In the genomic region with DNA sequence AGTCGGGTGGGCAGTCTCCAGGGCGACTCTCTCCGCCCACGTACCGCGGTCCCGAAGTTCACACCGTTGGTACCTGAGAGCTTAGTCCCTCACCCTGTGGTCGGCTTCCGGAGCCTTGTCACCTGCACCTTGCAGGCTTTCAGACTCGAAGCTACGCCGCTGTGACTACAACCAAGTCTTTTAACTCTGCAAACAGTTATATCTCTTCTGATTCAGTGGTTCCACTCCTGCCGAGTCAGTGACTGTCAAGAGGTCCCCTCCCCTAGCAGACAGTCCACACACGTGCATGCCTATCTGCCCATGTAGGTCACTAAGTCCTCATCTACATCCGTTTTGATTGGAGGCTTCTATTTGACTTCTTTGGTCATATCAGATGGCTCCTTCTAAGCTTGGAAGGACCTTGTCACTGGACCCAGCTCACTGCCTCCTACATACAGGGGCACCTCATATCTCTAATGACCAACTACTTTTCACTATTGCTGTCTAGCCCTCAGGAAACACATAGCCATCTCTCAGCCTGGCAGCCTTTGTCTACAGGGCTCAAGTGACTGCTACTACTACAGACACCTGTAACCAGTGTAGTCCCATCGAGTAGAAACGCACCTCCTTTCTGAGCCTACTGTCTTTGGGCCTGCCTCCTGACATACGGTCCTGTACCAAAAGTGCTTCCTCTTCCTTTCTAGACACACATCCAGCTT, we compare ENCODE assay signal across 8 mouse cellular contexts. TPM values are rescaled to one million over a fixed set of nuclear protein-coding genes. Genes with fewer than 3 reads are reported as not detected.
A peak's percentile ranks its signal among the peaks of the same experiment; 100 is the strongest.
DNase-seq lines count a peak whose midpoint lies in the region; ATAC-seq and TF ChIP-seq lines count a peak whose summit lies in the region.

No protein-coding gene starts in this region.

- no peaks in the 10 kb centered on the region for H3K27me3 ChIP-seq in cerebellum, adult 2 months (ENCODE audit: control insufficient read depth, insufficient read depth, low read length)
- H3K27me3 ChIP-seq in forebrain, embryonic 16.5 days (replicated peaks; ENCODE audit: control insufficient read depth, insufficient read depth, low read length), result no peaks in the 10 kb centered on the region
- H3K27me3 ChIP-seq in liver, embryonic 16.5 days (ENCODE audit: control insufficient read depth, insufficient read depth, low read depth, low read length), result no peaks in the 10 kb centered on the region

- H3K36me3 ChIP-seq in forebrain, embryonic 16.5 days (ENCODE audit: control insufficient read depth, insufficient read depth), result peaks cover 12% of the 10 kb centered on the region; the same call in 1 of the 2 replicates
- H3K36me3 ChIP-seq in liver, embryonic 16.5 days (ENCODE audit: control insufficient read depth, insufficient read depth), result peaks cover 7% of the 10 kb centered on the region

- H3K9ac ChIP-seq in forebrain, embryonic 16.5 days (replicated peaks; ENCODE audit: low read depth, low read length), result peak overlapping the region; percentile 85
- peak overlapping the region; percentile 83 for H3K9ac ChIP-seq in liver, embryonic 16.5 days (ENCODE audit: low read depth, low read length)

- peaks cover 5% of the 10 kb centered on the region for H3K4me1 ChIP-seq in cerebellum, adult 2 months (ENCODE audit: control insufficient read depth, insufficient read depth, low read length)
- peaks cover 26% of the 10 kb centered on the region for H3K4me1 ChIP-seq in forebrain, embryonic 16.5 days (replicated peaks; ENCODE audit: control insufficient read depth, insufficient read depth, low read length)
- peaks cover 29% of the 10 kb centered on the region for H3K4me1 ChIP-seq in liver, embryonic 16.5 days (ENCODE audit: control insufficient read depth, low read depth, low read length)

- DNase-seq in cerebellum, adult 2 months, result no peak
- DNase-seq in cerebellum, adult 11-12 months, result no peak
- no peak for DNase-seq in urinary bladder, postnatal 25 days (ENCODE audit: low spot score)
- DNase-seq in kidney, adult 9 months, result no peak

- peak; percentile 51 for ATAC-seq in CD4-positive, CD25-positive, alpha-beta regulatory T cell, adult 4 months
- ATAC-seq in forebrain, embryonic 16.5 days, result no peak
- ATAC-seq in liver, embryonic 16.5 days (ENCODE audit: low read depth), result peak; percentile 23
- no peak; the same call in 1 of the 2 replicates for ATAC-seq in monocyte, adult 5-6 weeks (replicated peaks; ENCODE audit: insufficient number of reproducible peaks, low FRiP score, low TSS enrichment, poor library complexity, severe bottlenecking)

- TF ChIP-seq CTCF in cerebellum, adult 2 months (IDR thresholded peaks at IDR 0.05; ENCODE audit: borderline replicate concordance, insufficient read depth, low read depth, low read length), result no peak

- peak overlapping the region; percentile 83 for H3K4me3 ChIP-seq in cerebellum, adult 2 months (replicated peaks; ENCODE audit: insufficient read depth, low read depth, low read length)
- peak overlapping the region; percentile 77 for H3K4me3 ChIP-seq in forebrain, embryonic 16.5 days (replicated peaks; ENCODE audit: low read length)
- peak overlapping the region; percentile 82 for H3K4me3 ChIP-seq in liver, embryonic 16.5 days (ENCODE audit: low read depth, low read length)

- peak overlapping the region; percentile 35; the same call in 1 of the 2 replicates for H3K27ac ChIP-seq in cerebellum, adult 2 months (ENCODE audit: insufficient read depth, low read length)
- peak overlapping the region; percentile 89 for H3K27ac ChIP-seq in forebrain, embryonic 16.5 days (ENCODE audit: low read length)
- peak overlapping the region; percentile 95 for H3K27ac ChIP-seq in liver, embryonic 16.5 days (ENCODE audit: low read length)

- H3K4me2 ChIP-seq in forebrain, embryonic 16.5 days (ENCODE audit: low read length), result peak overlapping the region; percentile 67
- peak overlapping the region; percentile 94 for H3K4me2 ChIP-seq in liver, embryonic 16.5 days (ENCODE audit: low read depth, low read length)

- 8% methylated on average over 19 of the region's 19 CpGs for WGBS in cerebellum, adult 2 months
- 14% methylated on average over 19 of the region's 19 CpGs for WGBS in forebrain, embryonic 16.5 days
- WGBS in liver, embryonic 16.5 days (ENCODE audit: insufficient replicate concordance), result 6% methylated on average over 19 of the region's 19 CpGs

- no peak for TF ChIP-seq POLR2A in cerebellum, adult 2 months (IDR thresholded peaks at IDR 0.05; ENCODE audit: borderline replicate concordance, insufficient read depth, low read length)

- H3K9me3 ChIP-seq in forebrain, embryonic 16.5 days (ENCODE audit: control insufficient read depth, low read length), result no peaks in the 10 kb centered on the region
- no peaks in the 10 kb centered on the region for H3K9me3 ChIP-seq in liver, embryonic 16.5 days (replicated peaks; ENCODE audit: control insufficient read depth, low read length)

RNA-seq across cellular contexts. Expression of a gene that starts 0.7 kb away (rescaled TPM):
- 8.6 and 9.4 TPM in 2 replicates for polyA plus RNA-seq in cerebellum, adult 2 months (2012; rRNA removed)
- under 1 TPM in 1 of 2 experiments, not detected in 1; 0.46 TPM for polyA plus RNA-seq in CD4-positive, CD25-positive, alpha-beta regulatory T cell, adult 4 months (2017; shearing (Covaris generic))
- polyA plus RNA-seq in forebrain, embryonic 16.5 days (2015; fragmentation: Nextera tagmentation; extraction: Ambion mirVana), result 0.98 and 1.3 TPM in 2 replicates
- not detected in 2 replicates for polyA plus RNA-seq in liver, embryonic 16.5 days (2015; fragmentation: Nextera tagmentation; extraction: Ambion mirVana)
- not detected in 3 replicates for total RNA-seq in monocyte, adult 5-6 weeks (2017)

RNA-seq across cellular contexts. Expression of a gene that starts 0.8 kb away (rescaled TPM):
- 85.2 and 86.7 TPM in 2 replicates for polyA plus RNA-seq in cerebellum, adult 2 months (2012; rRNA removed)
- 10 to 100 TPM; 23.2 to 31.7 TPM for polyA plus RNA-seq in CD4-positive, CD25-positive, alpha-beta regulatory T cell, adult 4 months (2017; shearing (Covaris generic))
- 24.3 and 28.9 TPM in 2 replicates for polyA plus RNA-seq in forebrain, embryonic 16.5 days (2015; fragmentation: Nextera tagmentation; extraction: Ambion mirVana)
- 8.6 and 9.5 TPM in 2 replicates for polyA plus RNA-seq in liver, embryonic 16.5 days (2015; fragmentation: Nextera tagmentation; extraction: Ambion mirVana)
- total RNA-seq in monocyte, adult 5-6 weeks (2017), result 42.6 to 60.0 TPM (median 43.3 TPM) in 3 replicates

RNA-seq across cellular contexts. Expression of a gene that starts 8.7 kb away (rescaled TPM):
- polyA plus RNA-seq in cerebellum, adult 2 months (2012; rRNA removed), result 32.6 and 39.8 TPM in 2 replicates
- polyA plus RNA-seq in CD4-positive, CD25-positive, alpha-beta regulatory T cell, adult 4 months (2017; shearing (Covaris generic)), result 1 to 10 TPM; 7.2 to 9.6 TPM
- polyA plus RNA-seq in forebrain, embryonic 16.5 days (2015; fragmentation: Nextera tagmentation; extraction: Ambion mirVana), result 2.6 and 3.3 TPM in 2 replicates
- 0.82 and 1.1 TPM in 2 replicates for polyA plus RNA-seq in liver, embryonic 16.5 days (2015; fragmentation: Nextera tagmentation; extraction: Ambion mirVana)
- total RNA-seq in monocyte, adult 5-6 weeks (2017), result 0.95 to 1.8 TPM (median 0.97 TPM) in 3 replicates

RNA-seq across cellular contexts. Expression of a gene that starts 12.7 kb away (rescaled TPM):
- 0.02 TPM in 1 of 2 replicates, not detected in the other for polyA plus RNA-seq in cerebellum, adult 2 months (2012; rRNA removed)
- polyA plus RNA-seq in CD4-positive, CD25-positive, alpha-beta regulatory T cell, adult 4 months (2017; shearing (Covaris generic)), result under 1 TPM in 1 of 2 experiments, not detected in 1; 0.34 TPM
- 0.05 TPM in 1 of 2 replicates, not detected in the other for polyA plus RNA-seq in forebrain, embryonic 16.5 days (2015; fragmentation: Nextera tagmentation; extraction: Ambion mirVana)
- polyA plus RNA-seq in liver, embryonic 16.5 days (2015; fragmentation: Nextera tagmentation; extraction: Ambion mirVana), result 0.30 and 0.38 TPM in 2 replicates
- 0.11 to 0.19 TPM in 2 of 3 replicates, not detected in the other for total RNA-seq in monocyte, adult 5-6 weeks (2017)

RNA-seq across cellular contexts. Expression of a gene that starts 13.5 kb away (rescaled TPM):
- 43.8 and 47.0 TPM in 2 replicates for polyA plus RNA-seq in cerebellum, adult 2 months (2012; rRNA removed)
- 10 to 100 TPM; 12.8 TPM for polyA plus RNA-seq in CD4-positive, CD25-positive, alpha-beta regulatory T cell, adult 4 months (2017; shearing (Covaris generic))
- polyA plus RNA-seq in forebrain, embryonic 16.5 days (2015; fragmentation: Nextera tagmentation; extraction: Ambion mirVana), result 65.8 and 69.8 TPM in 2 replicates
- 14.0 and 14.1 TPM in 2 replicates for polyA plus RNA-seq in liver, embryonic 16.5 days (2015; fragmentation: Nextera tagmentation; extraction: Ambion mirVana)
- total RNA-seq in monocyte, adult 5-6 weeks (2017), result 4.6 to 7.5 TPM (median 6.2 TPM) in 3 replicates

Comparison
In these comparisons a context has a peak if more than half of its experiments do, and no peak if none do; other contexts are left out.
1. H3K27ac ChIP-seq: peak in every context shown above with its lines; median percentile 95 in liver, embryonic 16.5 days; 89 in forebrain, embryonic 16.5 days; 35 in cerebellum, adult 2 months.
2. ATAC-seq: peak in CD4-positive, CD25-positive, alpha-beta regulatory T cell, adult 4 months (single experiment) and liver, embryonic 16.5 days (single experiment); none in forebrain, embryonic 16.5 days (single experiment) and monocyte, adult 5-6 weeks (single experiment).
3. Peak in every context shown above with its lines, with median percentiles within 50 percentile points of each other: H3K4me3 ChIP-seq.